Mouse (Mus musculus): Measurements from ENCODE around the gene Ranbp17. TPM values are rescaled to one million over a fixed set of nuclear protein-coding genes. Genes with fewer than 3 reads are reported as not detected.
"Not testable (repeated sequence)": the region's sequence is repeated elsewhere in the genome, so short reads cannot be mapped to it uniquely, and the experiment has no call there.

The Ranbp17 gene
- total and polyA plus RNA-seq, 3 experiments: 0.51 to 8.0 (median 6.2) TPM

DNA sequence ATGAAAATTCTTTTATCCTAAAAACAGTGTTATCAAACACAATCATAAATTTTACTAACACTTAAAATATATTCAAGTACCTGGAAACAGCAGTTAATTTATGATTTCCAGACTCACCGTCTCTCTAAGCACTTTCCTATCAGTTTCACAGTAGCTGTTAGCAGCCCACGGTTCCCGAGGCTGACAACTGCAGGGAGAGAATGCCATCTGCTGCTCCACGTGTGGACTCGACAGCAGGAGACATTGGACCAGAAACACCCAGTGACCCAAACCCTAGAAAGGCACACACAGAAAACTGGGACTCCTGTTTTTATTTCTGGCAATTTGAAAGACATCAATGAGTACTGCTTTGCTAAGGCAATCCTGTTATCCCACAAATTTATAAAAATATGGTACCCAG, 79.7 kb downstream of the Ranbp17 start:
- TF ChIP-seq GATA1 (IDR thresholded peaks at IDR 0.05; ENCODE audit: borderline replicate concordance, low read length) (no peak), CTCF (IDR thresholded peaks at IDR 0.05; ENCODE audit: low read depth, low read length) (no peak), GATA2 (IDR thresholded peaks at IDR 0.05; ENCODE audit: borderline replicate concordance, low read depth, low read length) (no peak), POLR2AphosphoS5 (IDR thresholded peaks at IDR 0.05; ENCODE audit: insufficient replicate concordance, low read depth, low read length) (no peak), TAL1 (conservative IDR thresholded peaks at IDR 0.05; ENCODE audit: low read depth, low read length) (no peak)
- H3K9me3 ChIP-seq (replicated peaks): no peaks in the 10 kb centered on the region
- H3K36me3 ChIP-seq (replicated peaks): no peaks in the 10 kb centered on the region
- H3K4me1 ChIP-seq (ENCODE audit: insufficient read depth, low read depth, low read length): no peaks in the 10 kb centered on the region
- no peaks in the 10 kb centered on the region for H3K27me3 ChIP-seq (ENCODE audit: insufficient read depth, low read length)
- no peak overlapping the region for H3K4me3 ChIP-seq (ENCODE audit: low read depth, low read length)
- DNase-seq (ENCODE audit: low spot score): no peak
- ATAC-seq (ENCODE audit: extremely low read depth, insufficient number of reproducible peaks, low FRiP score, poor library complexity, severe bottlenecking): no peak

GRCm38 (mm10) chr11:33428238-33428637, 85.3 kb downstream of the Ranbp17 start:
- not testable (repeated sequence) for H3K36me3 ChIP-seq (replicated peaks); ATAC-seq (ENCODE audit: extremely low read depth, insufficient number of reproducible peaks, low FRiP score, poor library complexity, severe bottlenecking); H3K4me3 ChIP-seq (ENCODE audit: low read depth, low read length); H3K4me1 ChIP-seq (ENCODE audit: insufficient read depth, low read depth, low read length); H3K9me3 ChIP-seq (replicated peaks); DNase-seq (ENCODE audit: low spot score); H3K27me3 ChIP-seq (ENCODE audit: insufficient read depth, low read length)

GRCm38 (mm10) chr11:33427789-33428188, 85.8 kb downstream of the Ranbp17 start:
- not testable (repeated sequence) for H3K9me3 ChIP-seq (replicated peaks); H3K4me3 ChIP-seq (ENCODE audit: low read depth, low read length); H3K27me3 ChIP-seq (ENCODE audit: insufficient read depth, low read length); H3K36me3 ChIP-seq (replicated peaks); DNase-seq (ENCODE audit: low spot score); ATAC-seq (ENCODE audit: extremely low read depth, insufficient number of reproducible peaks, low FRiP score, poor library complexity, severe bottlenecking); H3K4me1 ChIP-seq (ENCODE audit: insufficient read depth, low read depth, low read length)

- no peak for DNase-seq (ENCODE audit: low spot score)
- no peak for ATAC-seq (ENCODE audit: extremely low read depth, insufficient number of reproducible peaks, low FRiP score, poor library complexity, severe bottlenecking)
- Histone ChIP-seq H3K4me3 (ENCODE audit: low read depth, low read length) (no peak overlapping the region), H3K4me1 (ENCODE audit: insufficient read depth, low read depth, low read length) (no peaks in the 10 kb centered on the region), H3K27me3 (ENCODE audit: insufficient read depth, low read length) (no peaks in the 10 kb centered on the region), H3K36me3 (replicated peaks) (no peaks in the 10 kb centered on the region), H3K9me3 (replicated peaks) (no peaks in the 10 kb centered on the region)
- TF ChIP-seq GATA1 (IDR thresholded peaks at IDR 0.05; ENCODE audit: borderline replicate concordance, low read length): no peak
- no peak for TF ChIP-seq CTCF (IDR thresholded peaks at IDR 0.05; ENCODE audit: low read depth, low read length)
- no peak for TF ChIP-seq POLR2AphosphoS5 (IDR thresholded peaks at IDR 0.05; ENCODE audit: insufficient replicate concordance, low read depth, low read length)
- no peak for TF ChIP-seq GATA2 (IDR thresholded peaks at IDR 0.05; ENCODE audit: borderline replicate concordance, low read depth, low read length)
- TF ChIP-seq TAL1 (conservative IDR thresholded peaks at IDR 0.05; ENCODE audit: low read depth, low read length): no peak
Observed at GRCm38 (mm10) chr11:33422226-33422625, 91.3 kb downstream of the Ranbp17 start.

DNA sequence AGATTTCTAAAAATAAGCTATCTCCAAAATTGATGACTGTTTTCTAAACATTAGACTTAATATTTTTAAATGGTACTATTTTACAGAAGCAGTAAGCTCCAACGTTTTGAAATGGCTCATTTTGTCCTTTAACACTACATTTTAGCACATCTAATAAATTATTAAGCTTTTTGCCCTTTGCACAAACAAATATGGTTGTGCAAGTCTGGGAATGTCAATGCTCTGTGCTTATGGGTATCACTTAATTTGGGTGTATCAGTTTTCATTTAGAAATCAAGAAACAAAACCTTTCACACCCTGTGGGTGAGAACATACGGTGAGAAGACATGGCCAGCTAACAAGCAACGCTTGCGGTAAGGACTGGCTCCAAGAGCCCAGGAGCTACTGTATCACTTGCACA, 108.9 kb downstream of the Ranbp17 start:
- ATAC-seq (ENCODE audit: extremely low read depth, insufficient number of reproducible peaks, low FRiP score, poor library complexity, severe bottlenecking) (no peak), DNase-seq (ENCODE audit: low spot score) (no peak)
- TF ChIP-seq CTCF (IDR thresholded peaks at IDR 0.05; ENCODE audit: low read depth, low read length) (no peak), POLR2AphosphoS5 (IDR thresholded peaks at IDR 0.05; ENCODE audit: insufficient replicate concordance, low read depth, low read length) (no peak), TAL1 (conservative IDR thresholded peaks at IDR 0.05; ENCODE audit: low read depth, low read length) (no peak), GATA1 (IDR thresholded peaks at IDR 0.05; ENCODE audit: borderline replicate concordance, low read length) (no peak), GATA2 (IDR thresholded peaks at IDR 0.05; ENCODE audit: borderline replicate concordance, low read depth, low read length) (no peak)

GRCm38 (mm10) chr11:33399346-33399745, 114.2 kb downstream of the Ranbp17 start:
- H3K36me3 ChIP-seq (replicated peaks): no peaks in the 10 kb centered on the region
- H3K4me3 ChIP-seq (ENCODE audit: low read depth, low read length): no peak overlapping the region
- no peak for DNase-seq (ENCODE audit: low spot score)
- H3K4me1 ChIP-seq (ENCODE audit: insufficient read depth, low read depth, low read length): no peaks in the 10 kb centered on the region
- no peak for ATAC-seq (ENCODE audit: extremely low read depth, insufficient number of reproducible peaks, low FRiP score, poor library complexity, severe bottlenecking)
- H3K9me3 ChIP-seq (replicated peaks): no peaks in the 10 kb centered on the region
- no peaks in the 10 kb centered on the region for H3K27me3 ChIP-seq (ENCODE audit: insufficient read depth, low read length)
- TF ChIP-seq GATA1 (IDR thresholded peaks at IDR 0.05; ENCODE audit: borderline replicate concordance, low read length) (no peak), CTCF (IDR thresholded peaks at IDR 0.05; ENCODE audit: low read depth, low read length) (no peak), GATA2 (IDR thresholded peaks at IDR 0.05; ENCODE audit: borderline replicate concordance, low read depth, low read length) (no peak), POLR2AphosphoS5 (IDR thresholded peaks at IDR 0.05; ENCODE audit: insufficient replicate concordance, low read depth, low read length) (no peak), TAL1 (conservative IDR thresholded peaks at IDR 0.05; ENCODE audit: low read depth, low read length) (no peak)

More for the DNA sequence above, 108.9 kb downstream of the Ranbp17 start:
- Histone ChIP-seq H3K4me3 (ENCODE audit: low read depth, low read length) (no peak overlapping the region), H3K27me3 (ENCODE audit: insufficient read depth, low read length) (no peaks in the 10 kb centered on the region), H3K9me3 (replicated peaks) (no peaks in the 10 kb centered on the region), H3K4me1 (ENCODE audit: insufficient read depth, low read depth, low read length) (no peaks in the 10 kb centered on the region), H3K36me3 (replicated peaks) (no peaks in the 10 kb centered on the region)

DNA sequence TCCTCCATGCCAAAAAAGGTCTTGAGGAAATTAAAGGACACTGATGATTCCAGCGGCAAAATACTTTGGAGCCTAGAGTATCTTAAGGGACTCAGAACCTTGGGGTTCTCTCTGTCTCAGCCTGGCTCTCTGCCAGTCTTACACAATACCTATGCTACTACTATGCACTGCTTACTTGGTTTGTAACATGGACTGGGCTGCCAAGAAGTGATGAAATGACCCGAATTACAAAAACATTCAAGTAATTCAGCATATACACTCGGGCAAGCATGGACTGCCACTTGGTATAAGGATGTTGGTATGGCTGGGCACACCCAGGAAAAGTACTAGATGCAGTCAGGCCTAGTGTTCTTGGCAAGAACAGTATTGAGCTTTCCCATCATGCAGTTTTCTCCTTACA, 114.8 kb downstream of the Ranbp17 start:
- H3K27me3 ChIP-seq (ENCODE audit: insufficient read depth, low read length): no peaks in the 10 kb centered on the region
- no peak for DNase-seq (ENCODE audit: low spot score)

More for the DNA sequence above, 114.8 kb downstream of the Ranbp17 start:
- no peaks in the 10 kb centered on the region for H3K9me3 ChIP-seq (replicated peaks)
- ATAC-seq (ENCODE audit: extremely low read depth, insufficient number of reproducible peaks, low FRiP score, poor library complexity, severe bottlenecking): no peak
- H3K36me3 ChIP-seq (replicated peaks): no peaks in the 10 kb centered on the region
- TF ChIP-seq TAL1 (conservative IDR thresholded peaks at IDR 0.05; ENCODE audit: low read depth, low read length) (no peak), POLR2AphosphoS5 (IDR thresholded peaks at IDR 0.05; ENCODE audit: insufficient replicate concordance, low read depth, low read length) (no peak), GATA1 (IDR thresholded peaks at IDR 0.05; ENCODE audit: borderline replicate concordance, low read length) (no peak), CTCF (IDR thresholded peaks at IDR 0.05; ENCODE audit: low read depth, low read length) (no peak), GATA2 (IDR thresholded peaks at IDR 0.05; ENCODE audit: borderline replicate concordance, low read depth, low read length) (no peak)
- no peaks in the 10 kb centered on the region for H3K4me1 ChIP-seq (ENCODE audit: insufficient read depth, low read depth, low read length)
- H3K4me3 ChIP-seq (ENCODE audit: low read depth, low read length): no peak overlapping the region
